Mouse (Mus musculus) G1E (cell line): ENCODE results near the gene Rgs8.

Experiments
- CTCF ChIP-seq: IDR thresholded peaks from 2 replicates; pipeline ENCODE4 v1.5.1; 2012; ENCODE audit warnings: low read depth, low read length, inconsistent platforms, mixed read lengths
- GATA1 ChIP-seq: IDR thresholded peaks from 2 replicates; pipeline ENCODE4 v1.6.1; 2012; ENCODE audit warnings: borderline replicate concordance, low read length, inconsistent platforms, mixed read lengths
- POLR2AphosphoS5 ChIP-seq: IDR thresholded peaks from 2 replicates; pipeline ENCODE4 v1.6.1; 2012; ENCODE audit warnings: low read depth, low read length, inconsistent platforms; ENCODE audit not compliant: insufficient replicate concordance
- TAL1 ChIP-seq: conservative IDR thresholded peaks from 2 replicates; pipeline ENCODE4 v1.6.1; 2012; ENCODE audit warnings: low read depth, low read length, inconsistent platforms, mixed read lengths

DNA sequence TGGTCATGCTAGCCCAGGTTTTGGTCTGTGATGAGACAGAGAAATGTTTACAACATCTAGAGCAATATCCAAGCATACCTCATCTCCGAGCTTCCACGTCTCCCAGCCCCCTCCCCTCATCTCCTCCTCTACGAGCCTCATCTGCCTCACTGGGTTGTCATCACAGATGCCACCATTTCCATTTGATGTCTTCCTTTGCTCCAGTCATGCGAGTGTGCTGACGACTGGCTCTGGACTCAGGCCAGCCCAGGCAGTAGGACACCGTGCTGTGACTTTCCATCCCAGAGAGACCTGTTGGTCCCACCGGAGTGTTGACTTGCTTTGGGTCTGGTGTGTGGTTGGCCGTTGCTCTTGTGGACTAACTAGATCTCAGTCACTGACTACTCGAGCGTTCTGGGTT lies 42.6 kb downstream of the Rgs8 start:
- TF ChIP-seq CTCF: no peak
- no peak for TF ChIP-seq POLR2AphosphoS5
- no peak for TF ChIP-seq GATA1
- TF ChIP-seq TAL1: no peak
